Mouse (Mus musculus) right cerebral cortex, postnatal 10 days (tissue): Measurements from ENCODE around the gene Tpd52l1.
"Not testable (repeated sequence)": the region's sequence is repeated elsewhere in the genome, so short reads cannot be mapped to it uniquely, and the experiment has no call there.

Experiments used
- DNase-seq, 2 experiments: peaks; one replicate each; pipeline ENCODE4 v3.0.0; 2021; ENCODE audit warnings: low spot score in 2 of 2

Gene Tpd52l1

GRCm38 (mm10) chr10:31445291-31446124 lies at the start of gene Tpd52l1:
Tpd52l1 (minus strand) TSS chr10:31445958.
- peak; percentile 84 to 90 for DNase-seq

GRCm38 (mm10) chr10:31494296-31494695 lies 48.5 kb upstream of the Tpd52l1 start:
- no peak for DNase-seq

- no peak for DNase-seq
These were observed 21.5 kb upstream of the Tpd52l1 start for GRCm38 (mm10) chr10:31467043-31467898.

GRCm38 (mm10) chr10:31465840-31466541 lies 20.2 kb upstream of the Tpd52l1 start:
- no peak for DNase-seq

GRCm38 (mm10) chr10:31465424-31465823 lies 19.7 kb upstream of the Tpd52l1 start:
- no peak for DNase-seq

GRCm38 (mm10) chr10:31463044-31463443 lies 17.3 kb upstream of the Tpd52l1 start:
- DNase-seq: no peak

- DNase-seq: no peak
These were observed 11.0 kb upstream of the Tpd52l1 start for GRCm38 (mm10) chr10:31456806-31457205.

GRCm38 (mm10) chr10:31447083-31447482 lies 1.3 kb upstream of the Tpd52l1 start:
- no peak for DNase-seq

GRCm38 (mm10) chr10:31444206-31444605 lies 1.6 kb downstream of the Tpd52l1 start:
- no peak for DNase-seq

- no peak for DNase-seq
These were observed 4.3 kb downstream of the Tpd52l1 start for GRCm38 (mm10) chr10:31441491-31441890.

- no peak for DNase-seq
These were observed 9.7 kb downstream of the Tpd52l1 start for GRCm38 (mm10) chr10:31436047-31436446.

- DNase-seq: no peak
These were observed 27.8 kb downstream of the Tpd52l1 start for GRCm38 (mm10) chr10:31417956-31418355.

- no peak for DNase-seq
These were observed 52.8 kb downstream of the Tpd52l1 start for GRCm38 (mm10) chr10:31392990-31393389.

GRCm38 (mm10) chr10:31390777-31391395 lies 54.9 kb downstream of the Tpd52l1 start:
- no peak for DNase-seq

GRCm38 (mm10) chr10:31388566-31388965 lies 57.2 kb downstream of the Tpd52l1 start:
- not testable (repeated sequence) for DNase-seq

- DNase-seq: not testable (repeated sequence)
These were observed 75.6 kb downstream of the Tpd52l1 start for GRCm38 (mm10) chr10:31370200-31370599.

- DNase-seq: no peak
These were observed 86.0 kb downstream of the Tpd52l1 start for GRCm38 (mm10) chr10:31359749-31360148.

GRCm38 (mm10) chr10:31354886-31355461 lies 90.8 kb downstream of the Tpd52l1 start:
- no peak for DNase-seq

- DNase-seq: no peak
These were observed 91.6 kb downstream of the Tpd52l1 start for GRCm38 (mm10) chr10:31354141-31354540.

GRCm38 (mm10) chr10:31352845-31353427 lies 92.8 kb downstream of the Tpd52l1 start:
- no peak for DNase-seq

GRCm38 (mm10) chr10:31351056-31351455 lies 94.7 kb downstream of the Tpd52l1 start:
- no peak for DNase-seq
